Mouse (Mus musculus): ENCODE results near the gene Ppp3ca. TPM values are rescaled to one million over a fixed set of nuclear protein-coding genes. Genes with fewer than 3 reads are reported as not detected.

Ppp3ca gene
- polyA plus RNA-seq, 1 experiment = 23.0 TPM

DNA sequence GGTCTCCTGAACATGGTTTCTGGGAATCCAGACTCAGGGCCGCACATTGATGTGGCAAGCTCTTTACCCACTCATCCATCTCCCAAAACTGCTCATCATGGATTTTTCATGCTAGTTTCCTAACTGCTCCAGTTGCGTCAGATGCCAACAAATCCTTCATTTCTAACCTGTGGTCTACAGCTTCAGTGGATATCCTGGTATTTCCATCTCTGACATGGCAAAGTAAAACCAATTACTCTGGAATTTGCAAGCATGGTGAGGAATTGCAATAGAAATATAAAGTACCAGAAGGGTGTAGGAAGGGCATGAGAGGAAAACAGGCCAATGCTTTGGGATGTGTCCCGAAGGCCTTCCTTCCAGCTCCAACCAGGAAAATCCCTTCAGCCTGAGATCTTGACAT is 196.2 kb downstream of the Ppp3ca start:
- no peak overlapping the region for H3K4me3 ChIP-seq (ENCODE audit: extremely low read depth, insufficient read depth, insufficient read length)
- H3K27ac ChIP-seq (ENCODE audit: insufficient read depth, low read length) = no peak overlapping the region
- peaks cover 2% of the 10 kb centered on the region for H3K36me3 ChIP-seq (ENCODE audit: control insufficient read depth, insufficient read depth, low read length)
- no peaks in the 10 kb centered on the region for H3K4me1 ChIP-seq (ENCODE audit: control insufficient read depth, insufficient read depth, insufficient read length)
- DNase-seq (ENCODE audit: low read depth in 1 of 2, low spot score in 2 of 2) = no peak
- TF ChIP-seq POLR2A (IDR thresholded peaks at IDR 0.05; ENCODE audit: low read depth, low read length) = no peak
- no peak for TF ChIP-seq CTCF (IDR thresholded peaks at IDR 0.05; ENCODE audit: extremely low read depth, insufficient read depth, insufficient read length, insufficient replicate concordance)
- 90% methylated on average over 3 of the region's 3 CpGs for WGBS
- H3K27me3 ChIP-seq (ENCODE audit: control insufficient read depth, insufficient read depth, low read length) = no peaks in the 10 kb centered on the region

DNA sequence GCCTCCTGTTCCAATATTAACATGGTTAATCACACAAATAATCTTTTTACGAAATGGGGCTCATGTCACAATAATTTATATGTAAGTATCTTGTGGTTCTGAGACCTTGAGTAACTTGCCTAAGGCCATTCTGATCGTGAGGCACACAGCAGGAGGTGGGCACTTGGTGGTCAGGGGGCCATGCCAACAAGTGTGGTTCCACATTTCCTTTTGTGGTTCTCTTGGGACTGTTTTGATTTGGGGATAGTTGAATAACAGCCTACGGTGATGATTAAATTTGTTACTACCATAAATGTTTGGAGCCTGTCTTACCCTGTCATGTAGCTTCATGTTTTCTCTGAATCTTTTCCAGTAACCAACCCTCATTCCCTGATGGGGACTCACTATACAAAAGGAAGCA is 196.6 kb downstream of the Ppp3ca start:
- no peak for DNase-seq (ENCODE audit: low read depth in 1 of 2, low spot score in 2 of 2)
- no peak overlapping the region for H3K4me3 ChIP-seq (ENCODE audit: extremely low read depth, insufficient read depth, insufficient read length)
- WGBS = 37% methylated on average over 3 of the region's 3 CpGs
- H3K27ac ChIP-seq (ENCODE audit: insufficient read depth, low read length) = no peak overlapping the region
- peaks cover 2% of the 10 kb centered on the region for H3K36me3 ChIP-seq (ENCODE audit: control insufficient read depth, insufficient read depth, low read length)
- H3K27me3 ChIP-seq (ENCODE audit: control insufficient read depth, insufficient read depth, low read length) = no peaks in the 10 kb centered on the region
- TF ChIP-seq POLR2A (IDR thresholded peaks at IDR 0.05; ENCODE audit: low read depth, low read length) = no peak
- no peak for TF ChIP-seq CTCF (IDR thresholded peaks at IDR 0.05; ENCODE audit: extremely low read depth, insufficient read depth, insufficient read length, insufficient replicate concordance)
- H3K4me1 ChIP-seq (ENCODE audit: control insufficient read depth, insufficient read depth, insufficient read length) = no peaks in the 10 kb centered on the region

DNA sequence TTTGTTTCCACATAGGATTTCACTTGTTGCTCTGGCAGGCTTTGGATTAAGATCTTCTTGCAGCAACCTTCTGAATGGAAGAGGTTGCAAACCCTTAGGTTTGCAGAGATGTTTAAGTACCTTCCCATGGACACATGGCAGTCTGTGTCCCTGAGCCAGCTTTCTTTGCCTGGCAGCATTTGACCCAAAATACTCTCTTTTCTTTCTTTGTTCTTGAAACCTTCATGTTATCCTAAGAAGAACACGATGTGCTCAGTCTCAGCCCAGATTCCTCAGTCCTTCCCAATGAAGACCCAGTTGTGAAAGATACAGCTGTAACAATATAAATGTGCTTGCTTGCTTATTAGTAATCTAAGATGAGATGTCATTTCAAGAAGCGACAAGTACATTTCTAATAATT is 197.4 kb downstream of the Ppp3ca start:
- TF ChIP-seq CTCF (IDR thresholded peaks at IDR 0.05; ENCODE audit: extremely low read depth, insufficient read depth, insufficient read length, insufficient replicate concordance) = no peak
- TF ChIP-seq POLR2A (IDR thresholded peaks at IDR 0.05; ENCODE audit: low read depth, low read length) = no peak
- no peak for DNase-seq (ENCODE audit: low read depth in 1 of 2, low spot score in 2 of 2)
- peaks cover 2% of the 10 kb centered on the region for H3K36me3 ChIP-seq (ENCODE audit: control insufficient read depth, insufficient read depth, low read length)
- no peak overlapping the region for H3K4me3 ChIP-seq (ENCODE audit: extremely low read depth, insufficient read depth, insufficient read length)
- no peaks in the 10 kb centered on the region for H3K27me3 ChIP-seq (ENCODE audit: control insufficient read depth, insufficient read depth, low read length)
- H3K4me1 ChIP-seq (ENCODE audit: control insufficient read depth, insufficient read depth, insufficient read length) = no peaks in the 10 kb centered on the region
- H3K27ac ChIP-seq (ENCODE audit: insufficient read depth, low read length) = no peak overlapping the region
- 91% methylated on average over 2 of the region's 2 CpGs for WGBS

DNA sequence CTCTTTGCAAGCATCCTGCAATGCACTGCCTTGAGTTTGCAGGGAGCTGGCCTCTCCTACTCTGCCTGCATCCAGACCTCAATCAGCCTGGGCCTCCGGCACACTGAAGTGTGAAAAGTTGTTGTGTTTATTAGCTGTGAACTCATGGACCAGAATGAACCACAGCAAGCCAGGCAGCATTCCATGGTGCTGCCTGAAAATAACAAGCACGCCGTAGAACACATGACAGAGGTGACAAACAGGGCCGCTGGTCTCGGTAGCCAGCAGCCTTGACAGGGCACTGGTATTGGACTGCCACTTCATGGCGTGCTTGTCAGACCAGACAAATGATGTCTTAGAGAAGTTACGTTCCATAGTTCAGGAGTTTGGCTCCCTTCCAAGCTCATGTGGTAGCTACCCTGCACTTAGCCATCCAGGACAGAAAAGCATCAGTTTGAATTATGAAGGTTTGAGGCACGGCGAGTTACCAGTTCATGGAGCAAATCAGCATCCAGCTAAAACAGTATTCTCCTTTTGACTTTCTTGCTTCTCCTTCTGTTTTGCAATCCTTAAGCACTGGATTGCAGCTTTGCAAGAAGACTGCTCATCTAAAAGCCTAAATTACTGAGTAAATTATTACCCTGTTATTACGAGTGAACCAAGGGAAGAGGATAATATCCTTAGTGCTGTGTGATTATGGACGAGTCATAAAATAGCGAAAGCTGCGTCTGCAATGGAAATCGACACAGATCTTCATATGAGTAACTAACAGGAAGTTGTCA is 202.0 kb downstream of the Ppp3ca start:
- TF ChIP-seq CTCF (IDR thresholded peaks at IDR 0.05; ENCODE audit: extremely low read depth, insufficient read depth, insufficient read length, insufficient replicate concordance) = no peak
- TF ChIP-seq POLR2A (IDR thresholded peaks at IDR 0.05; ENCODE audit: low read depth, low read length) = no peak
- 89% methylated on average over 14 of the region's 14 CpGs for WGBS
- Histone ChIP-seq H3K36me3 (ENCODE audit: control insufficient read depth, insufficient read depth, low read length) (peaks cover 2% of the 10 kb centered on the region; the same call in 1 of the 2 replicates), H3K4me3 (ENCODE audit: extremely low read depth, insufficient read depth, insufficient read length) (no peak overlapping the region), H3K27me3 (ENCODE audit: control insufficient read depth, insufficient read depth, low read length) (no peaks in the 10 kb centered on the region), H3K27ac (ENCODE audit: insufficient read depth, low read length) (no peak overlapping the region), H3K4me1 (ENCODE audit: control insufficient read depth, insufficient read depth, insufficient read length) (no peaks in the 10 kb centered on the region)
- DNase-seq (ENCODE audit: low read depth in 1 of 2, low spot score in 2 of 2) = no peak

DNA sequence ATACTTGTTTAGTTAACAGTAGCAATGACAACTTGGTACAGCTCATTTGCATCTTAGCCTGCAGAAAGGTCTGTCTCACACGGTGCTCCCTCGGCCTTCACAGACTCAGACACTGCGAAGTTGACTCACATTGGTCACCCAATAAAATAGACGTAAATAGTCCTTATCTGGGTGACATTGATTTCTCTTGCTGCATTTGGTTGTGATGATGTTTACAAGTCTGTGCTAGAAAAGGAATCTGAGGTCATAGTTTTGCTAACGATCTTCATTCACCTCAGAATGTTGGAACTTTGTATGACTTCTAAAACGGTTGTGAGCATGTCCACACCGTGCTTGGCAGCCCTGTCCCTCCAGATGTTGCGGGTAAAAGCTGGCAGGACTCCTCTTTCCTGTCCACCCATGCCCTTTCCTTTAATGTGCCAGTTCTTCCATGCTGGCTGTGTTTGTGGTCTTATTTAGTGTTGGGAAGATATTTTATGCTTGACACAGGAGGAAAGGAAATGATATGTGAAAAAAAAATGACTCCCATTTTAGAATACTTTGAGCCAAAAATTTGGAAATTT is 202.7 kb downstream of the Ppp3ca start:
- 86% methylated on average over 8 of the region's 8 CpGs for WGBS
- H3K4me1 ChIP-seq (ENCODE audit: control insufficient read depth, insufficient read depth, insufficient read length) = no peaks in the 10 kb centered on the region
- H3K27me3 ChIP-seq (ENCODE audit: control insufficient read depth, insufficient read depth, low read length) = no peaks in the 10 kb centered on the region
- H3K27ac ChIP-seq (ENCODE audit: insufficient read depth, low read length) = no peak overlapping the region
- H3K36me3 ChIP-seq (ENCODE audit: control insufficient read depth, insufficient read depth, low read length) = peaks cover 4% of the 10 kb centered on the region
- no peak for TF ChIP-seq POLR2A (IDR thresholded peaks at IDR 0.05; ENCODE audit: low read depth, low read length)
- TF ChIP-seq CTCF (IDR thresholded peaks at IDR 0.05; ENCODE audit: extremely low read depth, insufficient read depth, insufficient read length, insufficient replicate concordance) = no peak
- no peak overlapping the region for H3K4me3 ChIP-seq (ENCODE audit: extremely low read depth, insufficient read depth, insufficient read length)
- no peak for DNase-seq (ENCODE audit: low read depth in 1 of 2, low spot score in 2 of 2)

DNA sequence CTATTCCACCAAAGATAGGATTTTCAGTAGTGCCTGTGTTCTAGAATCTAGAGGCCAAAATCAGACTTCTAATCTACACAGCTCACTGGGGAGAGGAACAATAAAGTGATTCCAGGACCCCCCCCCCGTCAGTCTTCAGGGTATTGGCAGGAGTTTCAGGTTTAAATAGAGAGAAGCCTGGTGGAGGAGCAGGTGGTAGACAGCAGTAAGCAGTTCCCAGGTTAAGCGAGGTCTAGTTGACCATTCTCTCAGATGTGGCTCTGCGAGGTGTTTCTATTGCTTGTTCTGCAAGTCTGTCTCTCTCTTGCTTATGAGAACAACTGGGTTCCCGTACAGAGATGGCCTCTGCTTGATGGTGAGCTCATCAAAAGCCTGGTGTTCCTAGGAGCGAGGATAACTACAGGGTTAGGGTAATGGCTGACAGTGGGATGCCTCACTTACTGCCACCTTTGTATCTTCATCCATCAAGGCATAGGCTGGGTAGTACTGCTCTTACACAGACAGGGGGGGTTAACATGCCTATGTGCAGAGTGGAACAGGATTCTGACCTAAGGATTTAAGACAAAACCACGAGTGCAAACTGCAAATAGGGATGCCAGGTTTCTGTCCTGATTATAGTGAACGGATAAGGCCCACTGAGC is 204.0 kb downstream of the Ppp3ca start:
- H3K4me1 ChIP-seq (ENCODE audit: control insufficient read depth, insufficient read depth, insufficient read length) = no peaks in the 10 kb centered on the region
- no peaks in the 10 kb centered on the region for H3K27me3 ChIP-seq (ENCODE audit: control insufficient read depth, insufficient read depth, low read length)
- 89% methylated on average over 7 of the region's 7 CpGs for WGBS
- TF ChIP-seq CTCF (IDR thresholded peaks at IDR 0.05; ENCODE audit: extremely low read depth, insufficient read depth, insufficient read length, insufficient replicate concordance) = no peak
- TF ChIP-seq POLR2A (IDR thresholded peaks at IDR 0.05; ENCODE audit: low read depth, low read length) = no peak
- H3K27ac ChIP-seq (ENCODE audit: insufficient read depth, low read length) = no peak overlapping the region
- DNase-seq (ENCODE audit: low read depth in 1 of 2, low spot score in 2 of 2) = no peak
- H3K4me3 ChIP-seq (ENCODE audit: extremely low read depth, insufficient read depth, insufficient read length) = no peak overlapping the region
- H3K36me3 ChIP-seq (ENCODE audit: control insufficient read depth, insufficient read depth, low read length) = peaks cover 8% of the 10 kb centered on the region
